Mouse (Mus musculus): ENCODE data around the gene Zfyve28. TPM values are rescaled to one million over a fixed set of nuclear protein-coding genes. Genes with fewer than 3 reads are reported as not detected.

Gene Zfyve28
- 1 to 10 TPM in 1 of 2 experiments, under 1 TPM in 1; 0.66 to 1.2 TPM for total RNA-seq (2021)
- long read RNA-seq, experiment 1, partial matches to known transcripts: 0 of 1 reads
- long read RNA-seq, experiment 1, other reads (novel, unspliced or antisense): 1 of 1 reads
- long read RNA-seq, experiment 2: 0 reads

- intact Hi-C loops (cut with DNase I; ENCODE audit: low total_unique reads): no loop called here
- peak; percentile 78 for DNase-seq
Measured at GRCm38 (mm10) chr5:34288154-34288716, at the start of gene Zfyve28, which contains the start of gene Cfap99. Zfyve28 (minus strand) TSS chr5:34288449. Cfap99 (plus strand) TSS chr5:34288600.

- DNase-seq: peak; percentile 52
- intact Hi-C loops (cut with DNase I; ENCODE audit: low total_unique reads): loop anchor here (10.0 kb wide), 1 partner anchor 132 kb away; no protein-coding TSS in a partner anchor
Measured at GRCm38 (mm10) chr5:34336775-34337450, 48.7 kb upstream of the Zfyve28 start.

DNA sequence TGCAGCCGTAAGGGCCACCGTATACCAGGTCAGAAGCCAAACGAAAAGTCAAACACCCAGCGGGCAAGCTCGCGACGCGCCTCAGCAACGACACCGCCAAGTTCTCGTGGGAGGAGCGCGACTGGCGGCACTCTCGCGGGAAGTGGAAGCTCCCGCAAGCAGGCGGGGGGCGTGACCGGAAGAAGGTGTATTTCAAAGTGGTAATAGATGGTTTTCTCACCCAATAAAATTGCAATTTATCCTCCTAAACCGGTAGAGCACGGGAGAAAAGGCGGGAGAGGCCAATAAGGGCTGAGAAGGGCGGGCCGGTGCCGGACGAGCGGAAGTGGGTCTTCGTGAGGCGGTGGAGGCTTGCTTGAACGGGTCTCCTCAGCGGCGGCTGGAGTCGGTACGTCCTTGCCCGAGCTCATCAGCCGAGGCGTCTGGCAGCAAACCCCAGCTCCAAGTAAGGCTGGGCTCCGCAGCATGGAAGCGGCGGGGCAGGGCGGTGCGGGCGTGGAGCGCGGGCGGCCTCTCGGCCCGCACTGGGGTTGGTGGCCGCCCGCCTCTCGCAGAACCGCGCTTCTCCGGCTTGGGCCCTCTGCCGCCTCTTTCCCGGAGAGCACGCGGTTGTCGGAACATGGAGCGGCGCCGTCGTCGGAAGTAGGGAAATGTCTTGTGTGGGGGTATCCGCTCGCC, 48.0 kb upstream of the Zfyve28 start, which contains the start of gene Rnf4:
TSS of gene Rnf4 (plus strand) at position 193 of the 678 bp plus-strand sequence.
- DNase-seq: peak; percentile 99
- intact Hi-C loops (cut with DNase I; ENCODE audit: low total_unique reads): loop anchor here (10.0 kb wide), 1 partner anchor 131 kb away; no protein-coding TSS in a partner anchor

GRCm38 (mm10) chr5:34335539-34336096, 47.4 kb upstream of the Zfyve28 start:
- intact Hi-C loops (cut with DNase I; ENCODE audit: low total_unique reads): loop anchor here (10.0 kb wide), 1 partner anchor 131 kb away; no protein-coding TSS in a partner anchor
- DNase-seq: no peak

DNA sequence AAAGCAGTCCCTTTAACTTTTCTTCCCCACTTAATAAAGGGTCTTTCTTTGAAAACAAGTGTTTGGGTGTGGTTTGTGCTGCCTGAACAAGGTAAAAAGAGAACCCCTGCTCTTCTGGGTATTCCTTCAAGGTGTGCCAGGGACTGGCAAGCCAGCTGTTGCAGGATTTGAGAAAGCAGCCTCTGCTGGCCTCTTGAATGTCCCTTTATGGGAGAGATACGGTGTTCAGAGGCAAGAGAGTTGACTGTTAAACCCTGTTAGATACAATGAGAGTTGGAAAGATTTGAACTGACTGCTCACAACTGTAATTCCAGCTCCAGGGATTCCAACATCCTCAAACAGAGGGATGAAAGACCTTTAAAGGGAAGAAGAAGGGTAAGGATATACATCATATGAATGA, 45.8 kb upstream of the Zfyve28 start:
- intact Hi-C loops (cut with DNase I; ENCODE audit: low total_unique reads): loop anchor here (10.0 kb wide), 1 partner anchor 129 kb away; no protein-coding TSS in a partner anchor
- DNase-seq: no peak

DNA sequence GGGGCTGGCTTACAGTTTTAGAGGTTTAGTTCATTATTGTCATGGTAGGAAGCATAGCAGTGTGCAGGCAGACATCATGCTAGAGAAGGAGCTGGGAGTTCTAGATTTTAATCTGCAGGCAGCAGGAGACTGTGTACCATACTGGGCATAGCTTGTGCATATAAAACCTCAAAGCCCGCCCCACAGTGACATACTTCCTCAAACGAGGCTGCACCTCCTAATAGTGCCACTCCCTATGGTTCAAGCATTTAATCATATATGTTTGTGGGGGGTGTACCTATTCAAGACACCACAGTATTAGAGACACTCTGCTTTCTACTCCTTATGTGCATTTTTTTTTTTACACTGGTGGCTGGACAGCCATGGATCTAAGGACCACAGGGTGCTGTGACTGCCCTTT, 41.9 kb upstream of the Zfyve28 start:
- no peak for DNase-seq
- intact Hi-C loops (cut with DNase I; ENCODE audit: low total_unique reads): loop anchor here (10.0 kb wide), 1 partner anchor 125 kb away; no protein-coding TSS in a partner anchor

GRCm38 (mm10) chr5:34326875-34327576, 38.8 kb upstream of the Zfyve28 start:
- DNase-seq: peak; percentile 28
- intact Hi-C loops (cut with DNase I; ENCODE audit: low total_unique reads): no loop called here

- intact Hi-C loops (cut with DNase I; ENCODE audit: low total_unique reads): no loop called here
- no peak for DNase-seq
Measured at GRCm38 (mm10) chr5:34326249-34326691, 38.0 kb upstream of the Zfyve28 start.

- intact Hi-C loops (cut with DNase I; ENCODE audit: low total_unique reads): no loop called here
- DNase-seq: no peak
Measured at GRCm38 (mm10) chr5:34325286-34325685, 37.0 kb upstream of the Zfyve28 start.

GRCm38 (mm10) chr5:34321236-34321635, 33.0 kb upstream of the Zfyve28 start:
- intact Hi-C loops (cut with DNase I; ENCODE audit: low total_unique reads): no loop called here
- no peak for DNase-seq

GRCm38 (mm10) chr5:34319491-34320034, 31.3 kb upstream of the Zfyve28 start:
- intact Hi-C loops (cut with DNase I; ENCODE audit: low total_unique reads): no loop called here
- DNase-seq: no peak

- intact Hi-C loops (cut with DNase I; ENCODE audit: low total_unique reads): no loop called here
- DNase-seq: no peak
Measured at GRCm38 (mm10) chr5:34309016-34309415, 20.8 kb upstream of the Zfyve28 start.

- no peak for DNase-seq
- intact Hi-C loops (cut with DNase I; ENCODE audit: low total_unique reads): no loop called here
Measured at GRCm38 (mm10) chr5:34302377-34302776, 14.1 kb upstream of the Zfyve28 start.

DNA sequence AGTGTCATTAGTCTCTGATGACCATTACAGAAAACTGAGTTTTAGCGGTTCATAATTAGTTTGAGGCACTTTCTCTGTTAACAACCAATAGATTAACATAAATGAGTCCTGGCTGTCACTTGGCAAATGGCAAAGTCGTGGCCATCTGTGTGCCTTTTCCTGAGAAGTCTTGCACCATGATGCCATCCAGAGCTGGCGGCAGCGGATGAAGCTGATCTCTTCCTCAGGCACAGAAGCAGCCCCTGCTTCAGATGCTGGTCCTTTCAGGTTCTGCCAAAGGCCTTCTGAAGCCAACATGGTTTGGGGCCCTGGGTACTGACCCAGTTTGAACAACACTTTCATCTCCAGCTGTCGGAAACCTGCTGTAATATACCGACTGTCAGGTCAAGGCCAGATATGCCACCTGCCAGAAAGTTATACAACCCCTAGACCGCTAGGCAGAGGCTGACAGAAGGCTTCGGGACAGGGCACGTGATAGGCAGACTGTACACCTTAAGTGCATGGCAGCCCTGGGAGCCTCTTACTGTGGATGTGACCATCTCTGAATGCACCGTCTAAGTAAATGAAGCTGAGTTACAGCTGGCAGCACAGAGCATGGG, 10.8 kb upstream of the Zfyve28 start:
- intact Hi-C loops (cut with DNase I; ENCODE audit: low total_unique reads): no loop called here
- DNase-seq: no peak

DNA sequence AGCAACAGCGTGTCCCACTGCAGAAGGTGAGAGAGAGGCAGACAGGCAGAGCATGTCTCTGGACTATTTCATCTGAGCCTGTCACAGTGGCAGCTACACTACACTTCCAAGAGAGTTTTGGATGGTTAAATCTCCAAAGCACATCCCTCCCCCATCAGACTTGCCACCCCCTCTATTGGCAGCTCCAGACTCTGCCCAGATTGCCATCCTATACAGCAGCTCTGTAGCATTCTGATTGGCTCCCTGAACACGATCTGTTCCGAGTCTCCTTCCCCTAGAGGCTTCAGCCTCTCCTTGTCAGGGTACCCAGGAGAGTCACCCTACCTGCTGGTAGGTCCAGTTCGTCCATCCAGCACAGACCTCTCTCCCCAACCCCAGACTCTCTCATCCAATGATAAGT, 9.8 kb upstream of the Zfyve28 start:
- intact Hi-C loops (cut with DNase I; ENCODE audit: low total_unique reads): no loop called here
- no peak for DNase-seq

GRCm38 (mm10) chr5:34295141-34295540, 6.9 kb upstream of the Zfyve28 start:
- no peak for DNase-seq
- intact Hi-C loops (cut with DNase I; ENCODE audit: low total_unique reads): no loop called here

DNA sequence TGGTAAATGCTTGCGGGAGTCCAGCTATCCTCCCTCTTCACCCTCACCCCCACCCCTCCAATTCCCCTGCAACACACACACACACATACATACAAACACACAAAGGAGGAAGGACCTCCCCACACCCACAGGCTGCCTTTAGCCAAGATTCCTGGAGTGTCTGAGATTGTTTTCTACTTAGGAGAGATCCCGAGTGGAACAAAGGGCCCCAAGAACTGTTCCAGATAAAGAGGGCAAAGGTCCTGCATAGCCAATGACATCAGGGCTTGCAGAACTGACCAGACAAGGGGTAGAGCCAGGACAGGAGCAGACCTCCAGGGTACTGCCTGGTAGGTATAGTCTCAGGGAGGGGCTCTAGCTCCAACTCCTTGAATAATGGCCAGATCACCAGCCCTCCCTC, 6.4 kb upstream of the Zfyve28 start:
- intact Hi-C loops (cut with DNase I; ENCODE audit: low total_unique reads): no loop called here
- no peak for DNase-seq

DNA sequence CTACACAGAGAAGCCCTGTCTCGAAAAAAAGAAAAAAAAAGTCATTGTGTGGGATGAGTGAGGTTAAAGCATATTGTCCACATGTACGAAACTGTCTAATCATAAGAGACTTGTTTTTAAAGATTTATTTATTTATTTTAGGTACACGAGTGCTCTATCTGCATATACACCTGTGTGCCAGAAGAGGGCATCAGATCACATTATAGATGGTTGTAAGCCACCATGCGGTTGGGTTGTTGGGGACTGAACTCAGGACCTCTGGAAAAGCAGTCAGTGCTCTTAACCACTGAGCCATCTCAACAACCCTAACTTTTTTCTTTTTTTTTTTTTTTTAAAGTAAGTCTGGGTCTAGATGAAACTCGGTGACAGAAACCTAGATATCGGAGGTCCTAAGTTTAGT, 5.1 kb upstream of the Zfyve28 start:
- intact Hi-C loops (cut with DNase I; ENCODE audit: low total_unique reads): no loop called here
- no peak for DNase-seq

DNA sequence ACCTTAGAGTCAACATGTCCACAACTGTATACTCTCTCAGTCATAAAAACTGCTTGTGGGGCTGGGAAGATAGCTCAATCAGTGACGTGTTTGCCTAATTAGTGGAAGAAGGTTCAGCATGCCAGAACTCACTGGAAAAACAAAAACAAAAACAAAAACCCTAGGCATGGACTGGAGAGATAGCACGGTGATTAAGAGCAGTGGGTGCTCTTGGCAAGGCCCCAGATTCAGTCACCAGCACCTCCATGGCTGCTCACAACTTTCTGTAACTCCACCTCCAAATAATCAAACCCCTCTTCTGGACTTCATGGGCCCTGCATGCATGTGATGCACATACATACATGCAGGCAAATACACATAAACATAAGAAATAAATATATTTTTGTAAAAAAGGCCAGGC, 1.0 kb upstream of the Zfyve28 start:
- intact Hi-C loops (cut with DNase I; ENCODE audit: low total_unique reads): no loop called here

More for the DNA sequence above, 1.0 kb upstream of the Zfyve28 start:
- no peak for DNase-seq
